Mouse (Mus musculus) testis, adult 2 months (tissue): ENCODE results near the gene Them7. TPM values are rescaled to one million over a fixed set of nuclear protein-coding genes. Genes with fewer than 3 reads are reported as not detected.

Source experiments
- H3K27ac ChIP-seq: fragments of 200-500 bp; 2 replicates; pipeline ENCODE4 v1.5.1; 2012; ENCODE audit warnings: low read depth, low read length; ENCODE audit not compliant: control insufficient read depth, insufficient read depth
- H3K27me3 ChIP-seq: fragments of 200-500 bp; 2 replicates; pipeline ENCODE4 v1.6.1; 2012; ENCODE audit warnings: mild to moderate bottlenecking, low read length, moderate library complexity; ENCODE audit not compliant: control insufficient read depth, insufficient read depth
- H3K36me3 ChIP-seq: fragments of 200-500 bp; 2 replicates; pipeline ENCODE4 v1.6.1; 2012; ENCODE audit warnings: mild to moderate bottlenecking, low read length; ENCODE audit not compliant: control insufficient read depth, insufficient read depth
- H3K4me1 ChIP-seq: fragments of 200-500 bp; 2 replicates; pipeline ENCODE4 v1.6.1; 2012; ENCODE audit warnings: low read length; ENCODE audit not compliant: control insufficient read depth, insufficient read depth
- H3K4me3 ChIP-seq: fragments of 200-500 bp; 2 replicates; pipeline ENCODE4 v1.5.1; 2012; ENCODE audit warnings: low read depth, mild to moderate bottlenecking, low read length, moderate library complexity, mixed read lengths; ENCODE audit not compliant: control insufficient read depth
- CTCF ChIP-seq: fragments of 200-500 bp; IDR thresholded peaks from 2 replicates; pipeline ENCODE4 v1.5.1; 2012; ENCODE audit warnings: low read depth, mild to moderate bottlenecking, inconsistent platforms, low read length, moderate library complexity; ENCODE audit not compliant: control insufficient read depth, insufficient read depth, insufficient replicate concordance
- POLR2A ChIP-seq: fragments of 200-500 bp; IDR thresholded peaks from 2 replicates; pipeline ENCODE4 v1.6.1; 2012; ENCODE audit warnings: low read depth, mild to moderate bottlenecking, inconsistent platforms, low read length, moderate library complexity; ENCODE audit not compliant: control insufficient read depth
- polyA plus RNA-seq: library from polyadenylated mRNA; depleted of rRNA; stranded (reverse); fragments of >200 nt; gene quantifications from 2 replicates; pipeline ENCODE4 v1.2.3, GENCODE M21; 2012

Them7 gene
- polyA plus RNA-seq, 1 experiment, result 0.56 TPM

DNA sequence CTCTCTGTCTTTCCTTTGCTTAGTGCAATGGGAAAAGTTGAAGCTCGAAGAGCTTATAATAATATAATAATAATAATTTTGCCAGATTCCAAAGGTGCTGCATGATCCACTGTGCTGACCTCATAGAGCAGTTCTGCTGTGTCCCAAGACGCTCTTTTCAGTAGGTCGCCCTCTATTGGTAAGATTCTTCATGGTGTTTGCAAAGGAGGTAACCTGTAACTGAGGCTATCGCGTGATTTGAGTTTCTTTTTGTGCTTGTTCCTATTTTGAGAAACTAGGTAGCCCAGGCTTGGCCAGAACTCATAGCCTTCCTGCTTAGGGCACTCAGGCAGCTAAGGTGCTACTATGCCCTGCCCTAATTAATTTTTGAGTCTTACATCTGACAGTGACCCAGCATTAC lies 34.8 kb upstream of the Them7 start:
- Histone ChIP-seq H3K27ac (no peak overlapping the region), H3K36me3 (no peaks in the 10 kb centered on the region), H3K27me3 (no peaks in the 10 kb centered on the region), H3K4me1 (no peaks in the 10 kb centered on the region), H3K4me3 (no peak overlapping the region)
- TF ChIP-seq CTCF (no peak), POLR2A (no peak)

DNA sequence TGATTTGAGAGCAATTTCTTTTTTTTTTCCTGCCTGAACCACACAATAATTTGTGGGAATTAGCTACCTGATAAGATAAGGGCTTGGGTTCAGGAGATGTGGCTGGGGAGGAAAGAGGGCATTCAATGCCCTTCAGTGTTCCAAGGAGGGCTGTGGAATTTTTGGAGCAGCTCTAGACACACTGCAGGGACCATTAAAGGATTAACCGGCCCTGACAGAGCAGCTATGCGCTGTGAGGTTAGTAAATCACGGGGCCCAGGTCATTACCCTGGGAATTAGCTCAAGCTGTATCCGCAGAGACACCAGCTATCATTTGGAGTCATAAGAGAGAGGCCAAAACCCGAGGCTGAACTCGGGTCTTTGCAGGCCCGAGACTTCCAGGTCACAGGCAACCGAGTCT lies 24.0 kb upstream of the Them7 start:
- TF ChIP-seq POLR2A (no peak), CTCF (no peak)
- no peaks in the 10 kb centered on the region for H3K4me1 ChIP-seq
- no peak overlapping the region for H3K27ac ChIP-seq
- no peaks in the 10 kb centered on the region for H3K27me3 ChIP-seq
- no peak overlapping the region for H3K4me3 ChIP-seq
- no peaks in the 10 kb centered on the region for H3K36me3 ChIP-seq

DNA sequence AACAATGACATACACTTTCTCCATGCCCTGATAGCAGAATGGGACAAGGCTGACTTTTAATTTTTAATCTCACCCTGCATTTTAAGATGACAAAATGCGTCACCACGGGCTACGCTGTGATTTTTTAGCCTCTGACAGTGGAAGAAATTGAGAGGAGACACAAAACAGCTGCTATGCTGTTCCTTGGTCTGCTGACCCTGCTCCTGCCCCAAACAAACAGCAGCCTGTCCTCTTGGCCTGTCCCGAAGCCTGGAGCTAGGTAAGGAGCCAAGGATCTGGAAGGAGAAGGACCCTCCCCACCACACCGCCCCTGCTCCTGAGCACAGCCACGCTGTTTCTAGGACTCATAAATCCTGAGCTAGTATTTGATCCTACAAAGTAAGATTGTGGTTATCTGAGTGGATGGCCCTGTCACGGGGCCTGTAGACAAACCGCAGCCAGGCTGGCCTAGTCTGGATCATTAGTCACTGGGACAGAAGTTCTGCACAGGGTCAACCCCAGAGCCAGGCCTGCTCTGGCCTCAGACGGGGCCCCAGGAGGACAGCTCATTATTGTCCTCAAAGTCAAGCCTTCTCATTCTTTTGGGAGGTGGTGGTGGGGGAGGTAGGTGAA lies 17.5 kb upstream of the Them7 start:
- TF ChIP-seq CTCF (no peak), POLR2A (no peak)

DNA sequence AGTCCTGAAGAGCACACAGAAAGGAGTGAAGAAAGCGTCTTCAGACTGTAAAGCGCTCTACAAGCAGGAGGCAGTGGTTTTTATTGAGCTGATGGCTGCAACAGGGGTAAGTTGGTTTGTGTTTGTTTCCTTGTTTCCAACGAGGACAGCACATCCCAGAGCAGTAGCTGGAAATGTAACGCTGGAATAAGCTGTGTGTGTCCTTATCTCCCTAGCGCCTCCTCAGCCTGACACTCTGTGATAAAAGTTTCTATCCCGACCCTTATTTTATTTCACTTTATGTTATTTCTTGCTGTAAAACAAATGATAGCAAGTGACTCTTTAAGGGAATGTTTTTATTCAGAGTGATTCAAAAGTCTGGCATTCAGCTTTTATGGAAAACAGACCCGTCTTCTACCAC lies 11.3 kb upstream of the Them7 start:
- Histone ChIP-seq H3K4me3 (no peak overlapping the region), H3K4me1 (no peaks in the 10 kb centered on the region), H3K27ac (no peak overlapping the region), H3K27me3 (no peaks in the 10 kb centered on the region), H3K36me3 (no peaks in the 10 kb centered on the region)
- TF ChIP-seq POLR2A, result no peak
- TF ChIP-seq CTCF, result no peak

More for the DNA sequence above, 17.5 kb upstream of the Them7 start:
- Histone ChIP-seq H3K36me3 (no peaks in the 10 kb centered on the region), H3K4me3 (no peak overlapping the region), H3K27me3 (no peaks in the 10 kb centered on the region), H3K27ac (no peak overlapping the region), H3K4me1 (no peaks in the 10 kb centered on the region)

DNA sequence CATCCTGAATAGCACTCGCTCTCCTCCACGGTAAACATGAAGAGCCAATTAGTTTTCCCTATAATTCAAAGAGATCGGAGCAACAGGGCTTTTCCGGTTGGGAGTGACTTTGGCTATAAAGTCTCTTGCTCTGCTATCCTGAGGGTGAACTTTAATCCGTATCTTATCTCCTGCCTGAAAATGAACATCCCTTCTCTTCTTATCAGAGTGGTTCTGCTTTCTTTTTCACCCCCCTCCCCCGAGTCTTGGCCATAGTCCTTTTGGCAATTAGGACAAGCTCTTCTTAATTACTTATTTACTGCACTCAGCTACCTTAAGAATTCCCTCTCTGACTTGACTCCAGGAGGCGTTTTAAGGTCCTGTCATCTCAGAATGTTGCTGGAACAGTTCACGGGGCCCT lies 8.2 kb upstream of the Them7 start:
- H3K4me3 ChIP-seq, result no peak overlapping the region
- no peaks in the 10 kb centered on the region for H3K36me3 ChIP-seq
- H3K27ac ChIP-seq, result no peak overlapping the region
- H3K27me3 ChIP-seq, result no peaks in the 10 kb centered on the region
- H3K4me1 ChIP-seq, result no peaks in the 10 kb centered on the region
- TF ChIP-seq CTCF (no peak), POLR2A (no peak)

DNA sequence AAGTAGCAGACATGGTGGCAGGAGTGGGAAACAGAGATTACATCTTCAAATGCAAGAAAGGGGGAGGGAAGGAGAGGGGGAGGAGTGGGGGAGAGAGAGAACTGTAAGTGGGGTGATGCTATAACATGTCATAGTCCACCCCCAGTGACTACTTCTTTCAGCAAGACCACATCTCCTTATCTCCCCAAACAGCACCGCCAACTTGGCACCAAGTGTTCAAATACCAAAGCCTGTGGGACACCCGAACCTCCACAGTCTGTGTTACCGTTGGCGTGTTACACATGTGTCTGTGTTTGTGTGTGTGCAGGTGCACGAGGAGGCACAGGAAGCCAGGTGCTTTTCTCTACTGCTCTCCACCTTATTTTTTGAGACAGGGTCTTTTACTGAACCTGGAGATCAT lies 4.9 kb upstream of the Them7 start:
- Histone ChIP-seq H3K4me3 (no peak overlapping the region), H3K4me1 (peaks cover 2% of the 10 kb centered on the region; the same call in 1 of the 2 replicates), H3K36me3 (no peaks in the 10 kb centered on the region), H3K27ac (no peak overlapping the region), H3K27me3 (no peaks in the 10 kb centered on the region)
- TF ChIP-seq CTCF (no peak), POLR2A (no peak)

DNA sequence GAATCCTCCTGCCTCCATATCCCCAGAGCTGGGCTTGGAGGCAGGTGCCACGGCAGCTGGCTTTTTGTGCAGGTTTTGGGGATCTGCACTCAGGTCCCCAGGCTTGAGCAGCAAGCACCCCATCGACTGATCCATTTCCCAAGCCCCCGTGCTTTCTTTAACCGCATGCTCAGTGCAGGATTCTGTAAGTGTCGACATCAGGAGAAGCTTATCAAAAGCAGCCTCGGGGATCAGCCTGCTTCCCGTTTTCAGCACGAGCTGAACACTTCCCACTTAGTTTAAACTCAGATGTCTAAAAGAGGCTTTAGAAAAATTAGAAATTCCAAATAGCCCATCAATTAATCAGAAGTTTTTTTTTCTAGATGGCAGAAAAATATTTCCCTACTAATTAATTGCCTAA lies 4.5 kb upstream of the Them7 start:
- TF ChIP-seq POLR2A (no peak), CTCF (no peak)
- no peaks in the 10 kb centered on the region for H3K27me3 ChIP-seq
- H3K4me3 ChIP-seq, result no peak overlapping the region
- H3K36me3 ChIP-seq, result no peaks in the 10 kb centered on the region
- H3K4me1 ChIP-seq, result peaks cover 4% of the 10 kb centered on the region; the same call in 1 of the 2 replicates
- H3K27ac ChIP-seq, result no peak overlapping the region

DNA sequence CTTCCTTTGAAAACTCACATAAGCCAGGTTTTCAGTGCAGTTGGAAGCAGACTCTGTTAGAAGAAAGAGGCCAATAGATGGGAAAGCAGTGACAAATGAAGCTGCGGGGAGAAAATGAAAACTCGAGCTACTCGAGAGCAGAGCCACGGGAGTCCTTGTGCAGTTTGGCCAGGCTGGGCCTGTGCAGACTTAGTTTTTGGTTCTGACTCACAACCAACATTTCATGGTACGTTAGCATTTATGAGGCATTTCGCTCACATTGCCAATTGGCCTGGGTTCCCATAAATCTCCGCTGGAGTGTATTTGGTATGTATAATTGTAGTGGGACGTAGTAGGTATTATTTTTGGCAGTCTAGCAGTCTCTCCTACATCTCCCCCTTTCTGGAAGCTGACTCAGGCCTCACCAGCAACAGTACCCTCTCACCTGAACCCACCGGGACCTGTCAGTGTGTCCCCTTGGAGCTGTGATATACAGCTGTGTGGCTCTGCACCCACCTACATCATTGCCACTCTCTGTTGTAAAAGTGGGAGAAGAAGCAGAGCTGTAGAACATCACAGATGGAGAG lies 3.3 kb upstream of the Them7 start:
- no peaks in the 10 kb centered on the region for H3K36me3 ChIP-seq
- H3K27me3 ChIP-seq, result no peaks in the 10 kb centered on the region
- H3K27ac ChIP-seq, result no peak overlapping the region
- TF ChIP-seq POLR2A (no peak), CTCF (no peak)
- H3K4me1 ChIP-seq, result peaks cover 4% of the 10 kb centered on the region; the same call in 1 of the 2 replicates
- H3K4me3 ChIP-seq, result no peak overlapping the region
